Mouse (Mus musculus): ENCODE measurements at regions not wholly inside any gene's neighbourhood (a gene's known extent, or its start where the extent isn't known, plus 50 kb on each side); places are given as distances from the start of the nearest gene placed in this dataset.

DNA sequence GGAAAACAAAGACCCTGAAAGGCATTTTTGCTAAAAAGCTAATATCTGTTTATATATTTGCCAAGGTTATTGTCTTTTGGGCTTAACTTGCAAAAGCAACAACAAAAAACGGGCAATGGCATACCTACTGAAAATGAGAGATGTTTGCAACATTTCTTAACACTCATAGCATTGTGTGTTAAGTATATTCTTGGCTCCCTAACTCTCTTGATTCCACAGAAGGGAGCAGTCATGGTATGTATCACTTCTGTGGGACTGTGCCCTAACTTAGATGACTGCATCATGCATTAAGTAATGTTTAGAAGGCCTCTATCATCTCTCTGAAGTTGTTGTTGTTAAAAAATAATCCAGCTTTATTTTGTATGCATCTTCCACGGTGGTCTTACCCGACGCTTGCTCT lies 67.5 kb upstream of the Ednrb start:
- TF ChIP-seq CTCF (IDR thresholded peaks at IDR 0.05; ENCODE audit: extremely low read depth, insufficient read length, insufficient replicate concordance, low read depth, low read length) (no peak), POLR2A (IDR thresholded peaks at IDR 0.05; ENCODE audit: low read depth, low read length) (no peak)
